Mouse (Mus musculus) embryonic fibroblast, embryonic 13.5 days (primary cell): ENCODE results near the gene Gpr4.

ENCODE experiments used
- CTCF ChIP-seq: IDR thresholded peaks from 2 replicates; pipeline ENCODE4 v1.5.1; 2011; ENCODE audit warnings: mild to moderate bottlenecking, control low read depth, low read length, moderate library complexity, borderline replicate concordance; ENCODE audit not compliant: insufficient read depth
- POLR2A ChIP-seq: IDR thresholded peaks from 2 replicates; pipeline ENCODE4 v1.6.1; 2011; ENCODE audit warnings: low read depth, mild to moderate bottlenecking, control low read depth, low read length, moderate library complexity

DNA sequence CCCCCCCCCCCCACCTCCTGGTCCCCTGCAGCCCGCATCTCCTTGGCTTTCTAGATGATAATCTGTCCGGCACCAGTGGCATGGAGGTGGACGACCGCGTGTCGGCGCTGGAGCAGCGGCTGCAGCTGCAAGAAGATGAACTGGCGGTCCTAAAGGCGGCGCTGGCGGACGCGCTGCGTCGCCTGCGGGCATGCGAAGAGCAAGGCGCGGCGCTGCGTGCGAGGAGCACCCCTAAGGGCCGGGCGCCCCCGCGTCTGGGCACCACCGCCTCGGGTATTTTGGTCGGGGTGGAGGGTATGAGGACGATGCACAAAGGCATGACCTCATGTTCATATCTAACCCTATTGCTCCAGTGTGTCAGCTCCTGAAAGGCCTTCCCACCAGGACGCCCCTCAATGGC lies 33.2 kb upstream of the Gpr4 start:
- peak; percentile 86 for TF ChIP-seq CTCF
- no peak for TF ChIP-seq POLR2A
